12 mouse cellular contexts compared by ENCODE assay signal in the genomic region with DNA sequence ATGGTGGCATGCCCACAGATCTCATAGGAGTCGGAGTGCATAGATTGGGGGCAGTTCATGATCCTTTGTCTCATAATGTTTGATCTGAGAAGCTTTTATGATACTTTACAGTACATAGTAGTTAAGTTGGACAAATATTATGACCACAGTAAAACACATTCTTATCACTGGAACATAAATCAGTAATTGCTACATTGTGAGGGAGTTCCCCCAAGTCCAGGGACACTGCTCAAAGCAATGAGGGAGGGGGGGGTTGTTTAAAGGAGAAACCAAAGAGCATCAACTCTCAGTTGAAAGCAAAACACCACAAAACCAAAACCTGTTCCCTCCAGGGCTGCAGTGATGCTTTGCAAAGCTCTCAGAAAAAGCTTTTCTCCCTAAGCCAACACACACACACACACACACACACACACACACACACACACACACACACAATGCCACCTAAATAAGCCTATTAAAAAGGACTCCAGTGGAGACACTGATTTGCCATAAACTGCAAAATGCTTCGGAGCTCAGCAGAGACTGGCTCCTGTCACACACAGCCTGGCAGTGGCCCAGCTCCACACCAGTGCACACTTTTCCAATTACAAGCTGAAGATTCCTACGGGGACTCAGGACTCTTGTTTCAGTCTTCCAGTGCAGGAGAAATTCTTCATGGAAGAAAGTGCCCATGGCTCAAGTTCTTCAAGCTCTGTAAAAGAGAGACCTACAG.
DNase-seq lines count a peak whose midpoint lies in the region; ATAC-seq and TF ChIP-seq lines count a peak whose summit lies in the region.
"Had no signal": no experiment of that assay in that cellular context is flagged by ENCODE, and none has a peak within 500 bp of the region (broad histone marks: within the 10 kb centered on the region; RNA-seq: fewer than 3 reads in every experiment).

No protein-coding gene starts in this region.

- no peak for TF ChIP-seq CTCF in kidney, postnatal 0 days (IDR thresholded peaks at IDR 0.05; ENCODE audit: low read depth)

- no peaks in the 10 kb centered on the region for H3K36me3 ChIP-seq in kidney, postnatal 0 days (ENCODE audit: insufficient read depth, low read length)

- H3K9ac ChIP-seq in kidney, postnatal 0 days (ENCODE audit: low read depth, low read length): no peak overlapping the region

- DNase-seq in cerebellum, postnatal 10 days: peak; percentile 68 to 80
- no peak for DNase-seq in cerebellum, adult 11-12 months
- peak; percentile 67 for DNase-seq in kidney, postnatal 0 days (ENCODE audit: low spot score)
- DNase-seq in kidney, adult 8-10 months: no peak
- peak; percentile 42 for DNase-seq in Muller cell, postnatal 12 days (ENCODE audit: inconsistent ontology term)
- DNase-seq in large intestine, adult 2 months (ENCODE audit: low read depth, low spot score): peak; percentile 18
- DNase-seq in thymus, postnatal 36 days: no peak
- no peak for DNase-seq in urinary bladder, postnatal 10 days (ENCODE audit: low spot score)
- DNase-seq: B cell, adult 2 months; right cerebral cortex, postnatal 25 days had no signal

- no peak for ATAC-seq in kidney, postnatal 0 days (replicated peaks; ENCODE audit: low FRiP score, low read depth)

- no peak overlapping the region for H3K4me3 ChIP-seq in kidney, postnatal 0 days (replicated peaks; ENCODE audit: low read depth, low read length)
- H3K4me3 ChIP-seq: myocyte had no signal

- no peak overlapping the region for H3K27ac ChIP-seq in kidney, postnatal 0 days

- H3K27me3 ChIP-seq in kidney, postnatal 0 days (ENCODE audit: insufficient read depth, low read length): no peaks in the 10 kb centered on the region

- no peak overlapping the region for H3K4me2 ChIP-seq in kidney, postnatal 0 days (ENCODE audit: low read length)
- H3K4me2 ChIP-seq: liver, embryonic 11.5 days had no signal

- H3K9me3 ChIP-seq in kidney, postnatal 0 days (replicated peaks; ENCODE audit: low read length): no peaks in the 10 kb centered on the region

- H3K4me1 ChIP-seq in kidney, postnatal 0 days (replicated peaks; ENCODE audit: insufficient read depth, low read length): peaks cover 5% of the 10 kb centered on the region; the same call in 1 of the 2 replicates

- 22% methylated on average over 3 of the region's 3 CpGs for WGBS in kidney, postnatal 0 days
- WGBS in large intestine, adult 2 months: 8% methylated on average over 3 of the region's 3 CpGs

Comparison
In these comparisons a context has a peak if more than half of its experiments do, and no peak if none do; other contexts are left out.
1. DNase-seq: peak in cerebellum, postnatal 10 days (2 of 2), kidney, postnatal 0 days (single experiment), Muller cell, postnatal 12 days (single experiment) and large intestine, adult 2 months (single experiment); none in cerebellum, adult 11-12 months (single experiment), kidney, adult 8-10 months (0 of 2), thymus, postnatal 36 days (0 of 2) and urinary bladder, postnatal 10 days (single experiment).